Mouse (Mus musculus) spleen, adult 2 months (tissue): ENCODE measurements at regions not wholly inside any gene's neighbourhood (a gene's known extent, or its start where the extent isn't known, plus 50 kb on each side); places are given as distances from the start of the nearest gene placed in this dataset.

Source experiments
- CTCF ChIP-seq: fragments of 200-500 bp; IDR thresholded peaks from 2 replicates; pipeline ENCODE4 v1.5.1; 2011; ENCODE audit warnings: mild to moderate bottlenecking, inconsistent platforms; ENCODE audit not compliant: insufficient read depth, insufficient read length, insufficient replicate concordance; ENCODE audit errors: extremely low read depth
- POLR2A ChIP-seq: fragments of 200-500 bp; IDR thresholded peaks from 2 replicates; pipeline ENCODE4 v1.6.1; 2011; ENCODE audit warnings: low read depth, low read length, inconsistent platforms

GRCm38 (mm10) chr16:93005470-93005869 lies 179.5 kb upstream of the Runx1 start:
- TF ChIP-seq CTCF (no peak), POLR2A (no peak)
